Mouse (Mus musculus): ENCODE measurements around the gene Wnk2. TPM values are rescaled to one million over a fixed set of nuclear protein-coding genes. Genes with fewer than 3 reads are reported as not detected.

The Wnk2 gene
- polyA plus RNA-seq, 1 experiment from 2014 or later, result 0.89 TPM

DNA sequence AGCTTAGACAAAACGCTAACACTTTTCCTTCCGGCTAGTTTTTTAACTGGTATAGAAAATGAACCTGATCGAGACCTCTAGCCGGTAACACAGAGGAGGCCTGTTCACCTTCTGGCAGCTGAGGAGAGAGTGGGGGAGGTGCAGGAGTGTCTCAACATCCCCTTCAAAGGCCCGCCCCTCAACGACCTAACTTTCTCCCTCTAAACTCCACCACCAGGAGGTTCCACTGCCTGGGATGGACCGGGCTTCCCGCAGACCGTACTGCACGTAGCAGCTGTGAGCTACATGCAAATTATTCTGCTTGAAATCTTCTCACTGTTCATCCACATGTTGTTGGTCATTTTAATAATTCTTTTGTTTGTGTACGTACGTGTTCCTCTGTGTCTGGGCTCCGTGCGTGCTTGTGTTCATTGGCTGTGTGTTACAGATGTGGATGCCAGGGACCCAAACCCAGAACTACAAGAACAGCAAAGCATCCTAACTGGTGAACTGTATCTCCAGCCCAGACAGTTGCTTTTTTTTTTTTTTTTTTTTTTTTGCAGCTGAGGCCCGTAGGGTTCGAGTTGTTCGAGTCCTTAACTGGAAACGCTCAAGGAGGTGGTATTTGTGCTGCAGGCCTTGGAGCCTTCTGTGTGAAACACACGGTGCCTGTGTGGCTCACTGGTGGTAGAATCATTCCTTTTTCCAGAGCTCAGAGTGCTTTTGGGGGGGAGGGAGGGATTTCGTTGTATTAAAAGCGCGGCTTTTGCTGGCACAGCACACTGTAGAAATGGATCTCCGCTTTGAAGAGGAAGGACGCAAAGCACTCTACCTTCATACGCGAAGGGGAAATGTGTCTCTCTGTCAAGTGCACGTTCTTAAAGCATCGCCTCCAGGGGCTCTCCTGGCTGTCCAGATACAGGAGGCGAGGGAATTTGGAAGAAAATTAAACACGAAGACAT is 132.2 kb downstream of the Wnk2 start:
- peaks cover 31% of the 10 kb centered on the region for H3K4me1 ChIP-seq
- H3K27me3 ChIP-seq (ENCODE audit: insufficient read depth, poor library complexity, severe bottlenecking), result peaks cover 19% of the 10 kb centered on the region; the same call in 1 of the 2 replicates
- peak overlapping the region; percentile 74 for H3K27ac ChIP-seq
- no peaks in the 10 kb centered on the region for H3K36me3 ChIP-seq
- H3K4me3 ChIP-seq, result peak overlapping the region; percentile 53
- WGBS, result 4% methylated on average over 30 of the region's 30 CpGs
- peak; percentile 83 for DNase-seq (ENCODE audit: low spot score)
- no peaks in the 10 kb centered on the region for H3K9me3 ChIP-seq

DNA sequence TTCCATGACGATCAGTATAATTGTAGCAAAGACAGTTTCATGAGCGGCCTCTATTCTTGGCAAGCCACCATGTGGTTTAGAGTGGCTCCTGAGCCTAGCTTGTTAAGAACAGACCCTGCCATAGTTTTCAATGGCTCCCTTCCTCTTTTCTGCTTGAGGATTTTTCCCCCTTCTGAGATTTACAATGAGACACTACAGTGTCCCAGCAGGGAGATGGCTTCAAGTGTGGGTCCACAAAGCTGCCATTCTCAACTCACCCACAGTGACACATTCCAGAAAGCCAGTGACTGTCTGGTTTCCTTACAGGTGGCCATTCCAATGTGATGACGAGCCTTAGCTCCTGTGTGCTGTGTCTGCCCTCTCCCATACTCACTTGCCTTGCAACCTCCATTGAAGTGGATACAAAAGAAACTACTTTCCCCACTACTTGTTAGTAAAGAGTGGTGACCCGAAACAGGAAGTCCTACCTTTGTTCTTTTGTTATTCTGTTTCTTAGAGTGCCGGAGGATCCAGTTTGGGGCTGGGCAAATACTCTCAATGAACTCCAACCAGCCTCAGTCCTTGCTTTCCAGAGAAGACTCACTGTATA is 134.5 kb downstream of the Wnk2 start:
- H3K9me3 ChIP-seq, result no peaks in the 10 kb centered on the region
- no peak overlapping the region for H3K4me3 ChIP-seq
- peaks cover 23% of the 10 kb centered on the region for H3K4me1 ChIP-seq
- WGBS, result 67% methylated on average over 5 of the region's 5 CpGs
- DNase-seq (ENCODE audit: low spot score), result no peak
- peaks cover 24% of the 10 kb centered on the region; the same call in 1 of the 2 replicates for H3K27me3 ChIP-seq (ENCODE audit: insufficient read depth, poor library complexity, severe bottlenecking)
- no peaks in the 10 kb centered on the region for H3K36me3 ChIP-seq
- H3K27ac ChIP-seq, result no peak overlapping the region

DNA sequence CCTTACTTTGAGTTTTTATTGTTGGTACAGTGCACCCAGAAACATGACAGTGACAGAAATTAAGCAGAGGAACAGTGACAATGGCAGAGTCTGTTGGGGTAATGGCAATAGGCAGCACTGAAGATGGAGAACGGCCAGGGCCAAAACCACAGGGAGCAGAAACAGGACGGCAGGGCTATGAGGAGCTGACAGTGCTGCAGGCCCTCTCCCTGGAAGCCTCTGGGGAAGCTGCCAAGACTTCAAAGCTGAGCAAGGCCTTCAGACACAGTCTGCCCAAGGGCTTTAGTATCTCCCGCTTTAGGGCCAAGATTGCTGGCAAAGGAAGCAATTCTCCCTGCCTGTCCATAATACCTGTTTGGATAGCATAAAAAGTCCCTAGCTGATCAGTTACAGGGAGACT is 146.1 kb downstream of the Wnk2 start:
- Histone ChIP-seq H3K27me3 (ENCODE audit: insufficient read depth, poor library complexity, severe bottlenecking) (no peaks in the 10 kb centered on the region), H3K36me3 (no peaks in the 10 kb centered on the region), H3K4me1 (peaks cover 6% of the 10 kb centered on the region; the same call in 1 of the 2 replicates), H3K9me3 (no peaks in the 10 kb centered on the region), H3K4me3 (no peak overlapping the region), H3K27ac (no peak overlapping the region)
- WGBS, result 64% methylated on average over 3 of the region's 3 CpGs
- no peak for DNase-seq (ENCODE audit: low spot score)

DNA sequence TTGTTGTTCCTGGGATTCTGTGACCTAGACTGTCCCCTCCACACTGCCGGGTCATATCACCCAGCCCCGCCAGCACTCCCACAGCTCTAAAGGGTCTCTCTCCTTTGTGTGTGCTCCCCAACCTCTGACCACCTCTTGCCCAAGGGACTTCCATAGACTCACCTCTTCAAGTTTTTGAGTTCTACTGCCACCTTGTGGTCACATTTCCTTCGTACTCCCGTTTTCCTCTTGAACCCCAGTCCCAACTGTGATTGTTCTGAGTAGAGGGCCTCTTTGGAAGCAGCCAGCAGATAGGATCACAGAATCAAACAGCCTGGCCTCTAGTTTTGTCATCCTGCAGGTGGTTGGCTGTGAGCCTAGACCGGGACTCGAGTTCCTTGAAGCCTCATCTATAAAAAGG is 149.2 kb downstream of the Wnk2 start:
- no peaks in the 10 kb centered on the region for H3K9me3 ChIP-seq
- peaks cover 10% of the 10 kb centered on the region; the same call in 1 of the 2 replicates for H3K4me1 ChIP-seq
- no peak for DNase-seq (ENCODE audit: low spot score)
- 9% methylated on average over 6 of the region's 6 CpGs for WGBS
- H3K27me3 ChIP-seq (ENCODE audit: insufficient read depth, poor library complexity, severe bottlenecking), result no peaks in the 10 kb centered on the region
- H3K4me3 ChIP-seq, result no peak overlapping the region
- no peaks in the 10 kb centered on the region for H3K36me3 ChIP-seq
- no peak overlapping the region for H3K27ac ChIP-seq

DNA sequence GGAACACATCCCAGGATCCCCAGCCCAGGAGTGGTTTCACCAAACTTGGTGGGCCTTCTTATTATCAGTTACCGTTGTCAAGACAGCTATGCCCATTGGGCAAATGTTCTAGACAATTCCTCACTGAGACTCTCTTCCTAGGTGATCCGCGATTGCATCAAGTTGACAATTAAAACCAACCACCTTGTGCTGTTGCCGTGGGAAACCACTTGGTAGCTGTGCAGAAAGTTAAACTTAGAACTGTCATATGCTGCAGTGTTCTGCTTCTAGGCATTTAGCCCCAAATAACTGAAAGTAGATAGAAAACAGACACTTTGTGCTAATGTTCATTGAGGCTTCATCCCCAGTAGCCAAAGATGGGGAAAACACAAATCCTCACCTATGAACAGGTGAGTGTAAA is 151.1 kb downstream of the Wnk2 start:
- H3K4me1 ChIP-seq, result peaks cover 10% of the 10 kb centered on the region; the same call in 1 of the 2 replicates
- no peak overlapping the region for H3K4me3 ChIP-seq
- 88% methylated on average over 4 of the region's 4 CpGs for WGBS
- H3K27me3 ChIP-seq (ENCODE audit: insufficient read depth, poor library complexity, severe bottlenecking), result no peaks in the 10 kb centered on the region
- DNase-seq (ENCODE audit: low spot score), result no peak
- H3K27ac ChIP-seq, result no peak overlapping the region
- H3K36me3 ChIP-seq, result no peaks in the 10 kb centered on the region
- no peaks in the 10 kb centered on the region for H3K9me3 ChIP-seq

DNA sequence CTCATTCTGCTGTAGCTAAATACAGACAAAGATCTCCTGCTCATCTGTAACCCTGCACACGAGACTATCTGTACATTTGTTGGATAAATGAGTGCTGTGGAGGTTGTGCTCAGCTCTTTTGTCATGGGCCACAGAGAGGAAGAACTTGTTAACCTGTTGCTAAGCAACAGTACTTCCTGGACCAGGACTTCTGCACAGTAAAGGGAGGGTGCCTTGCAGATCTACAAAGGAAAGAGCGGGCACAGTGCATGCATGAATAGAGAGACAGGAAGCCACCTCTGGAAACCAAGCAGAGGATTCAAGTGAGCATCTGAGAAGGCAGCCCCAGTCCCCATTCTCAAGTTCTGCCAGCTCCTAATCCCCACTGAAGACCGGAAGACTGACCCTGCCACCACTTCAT is 152.9 kb downstream of the Wnk2 start:
- H3K27me3 ChIP-seq (ENCODE audit: insufficient read depth, poor library complexity, severe bottlenecking), result no peaks in the 10 kb centered on the region
- H3K9me3 ChIP-seq, result no peaks in the 10 kb centered on the region
- no peak overlapping the region for H3K4me3 ChIP-seq
- no peak overlapping the region for H3K27ac ChIP-seq
- DNase-seq (ENCODE audit: low spot score), result no peak
- H3K36me3 ChIP-seq, result no peaks in the 10 kb centered on the region
- H3K4me1 ChIP-seq, result peaks cover 15% of the 10 kb centered on the region
- 39% methylated on average over 3 of the region's 3 CpGs for WGBS

DNA sequence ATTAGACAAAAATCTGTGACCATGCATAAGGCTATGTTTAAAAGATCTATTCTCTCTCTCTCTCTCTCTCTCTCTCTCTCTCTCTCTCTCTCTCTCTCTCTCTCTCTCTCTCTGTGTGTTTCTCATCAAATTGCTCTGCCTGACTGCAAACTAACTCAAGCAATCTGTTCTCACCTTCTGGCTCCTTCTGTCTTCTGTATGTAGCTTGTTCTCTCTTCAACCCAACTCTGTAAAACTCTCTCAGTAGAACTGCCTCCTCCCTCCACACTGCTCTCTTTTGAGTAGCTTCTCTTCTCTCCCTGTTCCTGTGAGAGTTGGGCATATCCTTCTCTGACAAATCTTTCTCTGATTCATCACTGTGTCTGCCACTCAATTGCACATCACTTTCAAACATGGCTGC is 154.9 kb downstream of the Wnk2 start:
- Histone ChIP-seq H3K27ac (no peak overlapping the region), H3K36me3 (no peaks in the 10 kb centered on the region), H3K9me3 (no peaks in the 10 kb centered on the region), H3K4me1 (peaks cover 12% of the 10 kb centered on the region), H3K27me3 (ENCODE audit: insufficient read depth, poor library complexity, severe bottlenecking) (no peaks in the 10 kb centered on the region), H3K4me3 (no peak overlapping the region)
- no peak for DNase-seq (ENCODE audit: low spot score)

DNA sequence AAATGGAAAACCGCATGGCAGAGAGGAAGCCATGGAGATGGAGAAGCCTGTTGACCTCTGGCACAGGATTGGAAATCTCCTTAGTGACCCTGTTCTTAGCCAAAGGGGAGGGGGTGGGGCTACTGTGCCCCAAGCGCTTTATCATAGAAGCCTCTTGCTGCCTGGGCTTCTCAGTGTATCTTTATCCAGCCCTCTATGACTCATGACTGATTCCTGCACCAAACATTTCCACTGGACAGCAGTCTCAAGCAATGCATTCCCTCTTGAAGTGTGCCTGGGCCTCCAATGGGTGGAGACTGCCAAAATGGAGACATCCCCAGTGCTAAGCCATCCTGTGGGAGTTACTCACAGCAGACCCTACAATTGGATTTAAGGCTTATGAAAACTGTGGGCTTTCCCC is 157.7 kb downstream of the Wnk2 start:
- no peak for DNase-seq (ENCODE audit: low spot score)
- H3K27me3 ChIP-seq (ENCODE audit: insufficient read depth, poor library complexity, severe bottlenecking), result no peaks in the 10 kb centered on the region
- no peak overlapping the region for H3K27ac ChIP-seq
- WGBS, result 59% methylated on average over 2 of the region's 2 CpGs
- peaks cover 9% of the 10 kb centered on the region for H3K4me1 ChIP-seq
- H3K4me3 ChIP-seq, result no peak overlapping the region
- H3K36me3 ChIP-seq, result no peaks in the 10 kb centered on the region
- H3K9me3 ChIP-seq, result no peaks in the 10 kb centered on the region

Other genes starting within 250 kb of the Wnk2 start
- gene Fam120a, start 180.0 kb downstream of the Wnk2 start, polyA plus RNA-seq (2016; fragmentation: Nextera tagmentation; extraction: Ambion mirVana), result 17.5 and 20.7 TPM in 2 replicates
- 51.3 and 55.3 TPM in 2 replicates for gene Ninj1, start 39.5 kb upstream of the Wnk2 start, polyA plus RNA-seq (2016; fragmentation: Nextera tagmentation; extraction: Ambion mirVana)
- 52.7 and 64.6 TPM in 2 replicates for gene Card19, start 68.0 kb upstream of the Wnk2 start, polyA plus RNA-seq (2016; fragmentation: Nextera tagmentation; extraction: Ambion mirVana)
- gene Susd3, start 100.7 kb upstream of the Wnk2 start, polyA plus RNA-seq (2016; fragmentation: Nextera tagmentation; extraction: Ambion mirVana), result 0.41 and 1.1 TPM in 2 replicates
- gene Fgd3, start 172.3 kb upstream of the Wnk2 start, polyA plus RNA-seq (2016; fragmentation: Nextera tagmentation; extraction: Ambion mirVana), result 0.26 and 0.45 TPM in 2 replicates
- gene Bicd2, start 193.6 kb upstream of the Wnk2 start, polyA plus RNA-seq (2016; fragmentation: Nextera tagmentation; extraction: Ambion mirVana), result 37.5 and 46.7 TPM in 2 replicates